Mouse (Mus musculus): ENCODE results near the gene Tmem8b. TPM values are rescaled to one million over a fixed set of nuclear protein-coding genes. Genes with fewer than 3 reads are reported as not detected.

Tmem8b gene
- polyA plus RNA-seq, 1 experiment from 2014 or later, result 5.2 TPM

DNA sequence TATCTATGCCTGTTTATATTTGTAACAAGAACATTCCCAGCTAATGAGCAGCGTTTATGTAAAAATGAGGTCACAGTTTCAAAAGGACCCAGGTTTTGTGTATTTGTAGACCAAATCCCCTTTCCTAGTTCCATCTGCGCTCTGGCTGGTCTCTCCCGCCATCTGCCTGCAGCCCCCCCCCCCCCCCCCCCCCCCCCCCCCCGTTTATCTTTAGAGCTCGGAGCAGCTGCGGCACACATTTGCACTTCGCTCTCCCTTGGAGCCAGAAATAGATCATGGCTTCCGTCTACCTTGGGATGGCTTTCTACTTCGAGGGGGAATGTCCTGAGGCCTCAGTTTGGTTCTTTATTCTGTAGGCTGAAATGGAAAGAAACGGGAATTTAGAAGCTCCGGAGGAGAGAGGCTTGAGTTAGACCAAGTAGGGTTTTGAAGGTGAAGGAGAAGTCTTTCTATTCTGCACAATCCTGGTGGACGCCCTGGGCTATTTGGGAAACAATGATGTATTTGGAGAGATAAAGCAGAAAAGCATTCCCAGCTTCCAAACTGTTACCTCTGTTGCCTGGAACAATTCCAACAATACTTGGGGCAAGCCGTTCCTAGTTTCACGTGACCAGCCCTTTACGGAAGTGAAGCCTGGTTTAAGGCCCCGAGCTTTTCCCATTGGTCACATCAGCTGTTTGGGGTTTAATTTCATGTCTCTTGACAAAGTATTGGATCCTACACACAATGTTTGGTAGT is 51.9 kb downstream of the Tmem8b start:
- H3K9me3 ChIP-seq (ENCODE audit: control insufficient read depth, low read length), result no peaks in the 10 kb centered on the region
- H3K4me1 ChIP-seq (replicated peaks; ENCODE audit: control insufficient read depth, insufficient read depth, low read length), result no peaks in the 10 kb centered on the region
- ATAC-seq (replicated peaks; ENCODE audit: low FRiP score), result no peak
- H3K27ac ChIP-seq (ENCODE audit: low read depth, low read length), result no peak overlapping the region
- H3K27me3 ChIP-seq (ENCODE audit: control insufficient read depth, insufficient read depth, low read length), result no peaks in the 10 kb centered on the region
- H3K36me3 ChIP-seq (ENCODE audit: control insufficient read depth, insufficient read depth, low read length), result no peaks in the 10 kb centered on the region
- no peak overlapping the region for H3K4me3 ChIP-seq (ENCODE audit: low read depth, low read length)
- no peak overlapping the region for H3K9ac ChIP-seq (ENCODE audit: low read length)
- 69% methylated on average over 12 of the region's 16 CpGs for WGBS
- no peak for DNase-seq (ENCODE audit: low spot score)
- H3K4me2 ChIP-seq (ENCODE audit: low read depth, low read length, severe bottlenecking), result no peak overlapping the region

DNA sequence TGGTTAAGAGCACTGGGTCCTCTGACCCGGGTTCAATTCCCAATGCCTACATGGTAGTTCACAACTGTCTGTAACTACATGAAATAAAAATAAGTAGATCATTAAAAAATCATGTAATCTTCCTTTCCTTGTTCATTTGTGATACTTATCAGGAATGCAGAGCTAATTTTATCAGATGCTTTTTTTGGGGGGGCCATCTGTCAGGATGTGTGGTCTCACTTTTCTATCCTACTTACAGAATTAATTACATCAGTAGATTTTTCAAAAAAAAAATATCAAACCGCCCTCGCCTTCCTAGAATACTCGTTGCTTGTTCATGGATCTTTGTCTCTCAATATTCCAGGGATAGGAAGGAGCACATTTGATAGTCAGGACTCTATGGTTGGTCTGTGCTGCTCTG is 53.4 kb downstream of the Tmem8b start:
- Histone ChIP-seq H3K9me3 (ENCODE audit: control insufficient read depth, low read length) (no peaks in the 10 kb centered on the region), H3K27ac (ENCODE audit: low read depth, low read length) (no peak overlapping the region), H3K27me3 (ENCODE audit: control insufficient read depth, insufficient read depth, low read length) (no peaks in the 10 kb centered on the region), H3K36me3 (ENCODE audit: control insufficient read depth, insufficient read depth, low read length) (no peaks in the 10 kb centered on the region), H3K4me1 (replicated peaks; ENCODE audit: control insufficient read depth, insufficient read depth, low read length) (no peaks in the 10 kb centered on the region), H3K4me2 (ENCODE audit: low read depth, low read length, severe bottlenecking) (no peak overlapping the region), H3K9ac (ENCODE audit: low read length) (no peak overlapping the region), H3K4me3 (ENCODE audit: low read depth, low read length) (no peak overlapping the region)
- DNase-seq (ENCODE audit: low spot score) (no peak), ATAC-seq (replicated peaks; ENCODE audit: low FRiP score) (no peak)
- 88% methylated on average over 4 of the region's 4 CpGs for WGBS

DNA sequence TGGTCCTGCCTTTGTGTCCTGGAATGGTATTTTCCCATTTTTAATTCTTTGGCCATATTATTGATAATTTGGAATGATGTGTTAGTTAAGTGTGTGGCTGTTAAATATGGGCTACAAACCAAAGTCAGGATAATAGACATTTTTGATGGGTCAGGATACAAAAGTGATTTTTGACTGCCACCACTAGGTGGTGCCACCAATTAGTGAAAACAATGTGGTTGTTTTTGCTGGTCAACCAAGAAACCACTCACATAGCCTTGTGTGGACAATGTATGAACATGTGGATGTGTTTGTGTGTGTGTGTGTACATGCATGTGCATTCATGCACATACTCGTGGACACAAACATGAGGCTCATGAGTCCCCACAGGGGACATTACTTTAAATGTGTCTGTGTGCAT is 56.0 kb downstream of the Tmem8b start:
- no peak overlapping the region for H3K4me2 ChIP-seq (ENCODE audit: low read depth, low read length, severe bottlenecking)
- H3K36me3 ChIP-seq (ENCODE audit: control insufficient read depth, insufficient read depth, low read length), result no peaks in the 10 kb centered on the region
- H3K27me3 ChIP-seq (ENCODE audit: control insufficient read depth, insufficient read depth, low read length), result no peaks in the 10 kb centered on the region
- H3K4me3 ChIP-seq (ENCODE audit: low read depth, low read length), result no peak overlapping the region
- DNase-seq (ENCODE audit: low spot score) (no peak), ATAC-seq (replicated peaks; ENCODE audit: low FRiP score) (no peak)
- no peaks in the 10 kb centered on the region for H3K4me1 ChIP-seq (replicated peaks; ENCODE audit: control insufficient read depth, insufficient read depth, low read length)
- no peak overlapping the region for H3K27ac ChIP-seq (ENCODE audit: low read depth, low read length)
- 25% methylated on average over 1 of the region's 1 CpGs for WGBS
- no peaks in the 10 kb centered on the region for H3K9me3 ChIP-seq (ENCODE audit: control insufficient read depth, low read length)
- no peak overlapping the region for H3K9ac ChIP-seq (ENCODE audit: low read length)

DNA sequence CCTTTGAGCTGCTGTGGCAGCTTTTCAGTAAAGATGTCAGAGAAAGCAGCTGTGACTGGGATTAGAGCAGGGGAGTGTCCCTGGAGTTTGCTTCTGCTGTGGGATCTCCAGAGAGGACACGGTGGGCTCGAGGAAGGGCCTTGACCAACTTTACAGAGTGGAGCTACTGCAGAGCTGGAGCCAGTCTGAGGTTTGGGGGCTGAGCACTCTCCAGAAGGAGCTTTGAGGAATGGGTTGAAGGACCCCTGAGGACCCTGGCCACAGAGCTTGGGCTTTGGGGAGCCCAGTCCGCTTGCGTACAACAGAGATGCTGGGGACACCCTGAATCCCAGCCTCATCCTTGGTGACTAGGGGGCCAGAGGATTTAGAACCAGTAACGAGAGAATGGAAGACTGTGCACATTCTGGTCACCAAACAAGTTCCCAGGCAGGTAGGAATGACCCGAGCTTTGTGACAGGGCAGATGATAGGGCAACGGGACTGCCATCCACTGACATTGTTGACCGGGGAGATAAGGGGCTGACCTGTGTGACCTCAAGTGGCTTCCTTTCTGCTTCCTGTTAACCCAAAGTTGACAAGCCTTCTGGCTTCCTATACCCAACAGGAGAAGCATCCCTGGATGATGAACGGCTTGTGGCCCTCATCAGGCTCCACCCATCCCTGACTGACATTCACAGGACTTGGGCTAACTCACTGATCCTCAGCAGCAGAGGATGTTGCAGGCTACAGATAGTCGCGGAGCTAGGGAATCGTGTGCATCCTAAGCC is 57.6 kb downstream of the Tmem8b start:
- 79% methylated on average over 12 of the region's 12 CpGs for WGBS

DNA sequence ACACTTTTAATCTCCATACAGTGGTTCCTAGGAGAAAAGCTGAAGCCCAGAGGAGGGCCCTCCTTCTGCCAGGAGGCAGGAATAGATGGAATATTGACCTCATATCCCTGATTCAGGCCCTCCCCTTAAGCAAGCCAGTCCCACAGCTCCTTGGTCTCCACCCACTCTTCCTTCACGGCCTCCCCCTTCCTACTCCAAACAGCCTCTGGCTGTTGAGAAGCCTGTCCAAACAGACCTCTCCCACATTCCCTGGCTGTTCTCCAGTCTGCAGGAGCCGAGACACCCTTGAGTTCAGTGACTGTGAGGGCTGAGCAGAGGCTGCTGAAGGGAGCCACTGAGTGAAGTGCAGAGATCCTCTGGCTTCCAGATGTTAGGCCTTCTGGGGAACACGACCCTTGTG is 58.2 kb downstream of the Tmem8b start, which contains the start of gene Hrct1:
Gene Hrct1, plus strand, starts transcription at position 194 of the 400 bp plus-strand sequence.
- Histone ChIP-seq H3K27ac (ENCODE audit: low read depth, low read length) (no peak within 1 kb of the TSS), H3K9me3 (ENCODE audit: control insufficient read depth, low read length) (no peaks in the 10 kb centered on the region), H3K4me3 (ENCODE audit: low read depth, low read length) (no peak within 1 kb of the TSS), H3K4me1 (replicated peaks; ENCODE audit: control insufficient read depth, insufficient read depth, low read length) (no peaks in the 10 kb centered on the region), H3K9ac (ENCODE audit: low read length) (no peak within 1 kb of the TSS), H3K36me3 (ENCODE audit: control insufficient read depth, insufficient read depth, low read length) (no peaks in the 10 kb centered on the region), H3K27me3 (ENCODE audit: control insufficient read depth, insufficient read depth, low read length) (no peaks in the 10 kb centered on the region), H3K4me2 (ENCODE audit: low read depth, low read length, severe bottlenecking) (no peak within 1 kb of the TSS)
- ATAC-seq (replicated peaks; ENCODE audit: low FRiP score) (no peak), DNase-seq (ENCODE audit: low spot score) (no peak)
- 76% methylated on average over 3 of the region's 3 CpGs for WGBS

More for the DNA sequence above, 57.6 kb downstream of the Tmem8b start:
- H3K4me3 ChIP-seq (ENCODE audit: low read depth, low read length), result no peak overlapping the region
- no peak overlapping the region for H3K27ac ChIP-seq (ENCODE audit: low read depth, low read length)
- no peaks in the 10 kb centered on the region for H3K27me3 ChIP-seq (ENCODE audit: control insufficient read depth, insufficient read depth, low read length)
- H3K9me3 ChIP-seq (ENCODE audit: control insufficient read depth, low read length), result no peaks in the 10 kb centered on the region
- no peak overlapping the region for H3K4me2 ChIP-seq (ENCODE audit: low read depth, low read length, severe bottlenecking)
- no peak overlapping the region for H3K9ac ChIP-seq (ENCODE audit: low read length)
- H3K4me1 ChIP-seq (replicated peaks; ENCODE audit: control insufficient read depth, insufficient read depth, low read length), result no peaks in the 10 kb centered on the region
- H3K36me3 ChIP-seq (ENCODE audit: control insufficient read depth, insufficient read depth, low read length), result no peaks in the 10 kb centered on the region
- DNase-seq (ENCODE audit: low spot score) (no peak), ATAC-seq (replicated peaks; ENCODE audit: low FRiP score) (no peak)

DNA sequence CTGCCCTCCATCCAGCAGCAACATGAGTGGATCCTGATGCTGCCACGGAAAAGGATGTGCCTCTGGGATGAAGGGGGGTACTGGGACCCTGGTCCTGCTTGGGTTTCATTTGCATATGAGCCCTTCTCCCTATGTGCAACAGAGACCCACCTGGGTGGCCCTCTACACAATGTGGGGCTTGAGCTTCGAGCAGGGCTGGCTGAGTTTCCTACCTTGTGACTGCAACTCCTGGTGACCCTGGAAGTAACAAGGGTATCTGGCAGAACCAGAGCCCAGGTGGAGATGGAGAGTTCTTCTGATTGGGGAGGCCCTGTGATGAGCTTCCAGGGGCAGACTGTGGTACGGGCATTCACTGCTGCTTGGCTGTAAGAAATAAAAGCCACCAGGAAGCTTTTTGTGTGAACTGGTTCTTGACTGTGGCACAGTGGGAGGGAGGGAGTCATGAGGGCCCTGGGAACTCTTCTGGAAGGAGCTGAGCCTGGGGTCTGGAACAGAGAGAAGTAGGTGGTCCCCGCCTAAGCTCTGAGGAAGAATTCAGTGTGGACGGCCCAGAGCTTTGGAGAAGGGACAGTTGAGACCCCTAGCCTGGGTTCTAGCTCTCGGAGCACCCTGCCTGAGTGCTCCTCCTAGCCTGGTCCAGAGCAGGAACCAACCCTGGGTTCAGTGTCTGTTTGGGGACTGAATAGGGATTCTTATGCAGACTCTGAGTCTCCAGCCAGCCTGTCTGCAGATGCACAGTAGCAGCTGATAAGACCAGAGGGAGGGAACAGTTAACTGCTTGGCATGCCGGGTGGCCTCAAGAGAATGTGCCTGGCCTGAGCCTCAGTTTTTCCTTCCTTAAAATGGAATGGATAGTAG is 59.2 kb downstream of the Tmem8b start:
- Histone ChIP-seq H3K36me3 (ENCODE audit: control insufficient read depth, insufficient read depth, low read length) (no peaks in the 10 kb centered on the region), H3K27me3 (ENCODE audit: control insufficient read depth, insufficient read depth, low read length) (no peaks in the 10 kb centered on the region), H3K9me3 (ENCODE audit: control insufficient read depth, low read length) (no peaks in the 10 kb centered on the region), H3K4me3 (ENCODE audit: low read depth, low read length) (no peak overlapping the region), H3K4me1 (replicated peaks; ENCODE audit: control insufficient read depth, insufficient read depth, low read length) (no peaks in the 10 kb centered on the region), H3K4me2 (ENCODE audit: low read depth, low read length, severe bottlenecking) (no peak overlapping the region), H3K27ac (ENCODE audit: low read depth, low read length) (no peak overlapping the region), H3K9ac (ENCODE audit: low read length) (no peak overlapping the region)
- no peak for DNase-seq (ENCODE audit: low spot score)
- WGBS, result 81% methylated on average over 7 of the region's 7 CpGs
- no peak for ATAC-seq (replicated peaks; ENCODE audit: low FRiP score)

DNA sequence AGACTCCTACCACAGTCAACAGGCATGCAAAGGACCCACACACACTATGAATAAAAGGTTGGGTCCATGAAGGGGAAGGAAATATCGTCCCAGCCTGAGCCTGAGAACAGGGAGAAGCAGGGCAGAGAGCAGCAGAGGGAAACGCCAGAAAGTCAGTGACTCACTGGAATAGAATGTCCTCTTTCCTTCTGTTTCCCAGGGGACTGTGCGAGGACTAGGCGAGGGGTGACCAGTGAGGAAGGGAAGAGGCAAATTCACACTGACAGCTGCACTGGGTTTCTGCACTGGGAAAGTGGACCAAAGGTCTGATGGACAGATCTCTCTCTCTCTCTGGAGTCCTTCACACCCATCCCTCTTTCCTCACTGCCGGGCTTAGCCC is 59.8 kb downstream of the Tmem8b start:
- Histone ChIP-seq H3K4me2 (ENCODE audit: low read depth, low read length, severe bottlenecking) (no peak overlapping the region), H3K4me1 (replicated peaks; ENCODE audit: control insufficient read depth, insufficient read depth, low read length) (no peaks in the 10 kb centered on the region), H3K9me3 (ENCODE audit: control insufficient read depth, low read length) (no peaks in the 10 kb centered on the region), H3K27me3 (ENCODE audit: control insufficient read depth, insufficient read depth, low read length) (no peaks in the 10 kb centered on the region), H3K27ac (ENCODE audit: low read depth, low read length) (no peak overlapping the region), H3K9ac (ENCODE audit: low read length) (no peak overlapping the region), H3K4me3 (ENCODE audit: low read depth, low read length) (no peak overlapping the region), H3K36me3 (ENCODE audit: control insufficient read depth, insufficient read depth, low read length) (no peaks in the 10 kb centered on the region)
- DNase-seq (ENCODE audit: low spot score) (no peak), ATAC-seq (replicated peaks; ENCODE audit: low FRiP score) (no peak)
- 79% methylated on average over 5 of the region's 5 CpGs for WGBS

DNA sequence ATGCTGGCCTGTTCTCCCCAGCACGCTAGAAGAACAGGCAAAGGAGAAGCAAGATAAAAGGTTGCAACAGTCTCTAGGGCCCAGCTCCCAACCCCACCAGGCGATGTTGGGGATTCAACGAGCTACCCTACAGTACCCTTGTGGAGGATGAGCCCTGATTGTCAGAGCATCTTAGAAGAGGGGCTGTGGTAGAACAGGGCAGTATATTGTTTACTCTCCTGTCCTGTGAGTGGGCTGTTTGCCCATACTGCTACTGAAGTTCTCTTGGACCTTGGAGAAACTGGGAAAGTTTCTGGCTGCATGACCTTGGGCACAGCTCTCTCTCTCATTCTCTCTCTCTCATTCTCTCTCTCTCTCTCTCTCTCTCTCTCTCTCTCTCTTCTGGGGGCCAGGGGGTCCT is 60.4 kb downstream of the Tmem8b start:
- no peak overlapping the region for H3K27ac ChIP-seq (ENCODE audit: low read depth, low read length)
- no peak overlapping the region for H3K4me2 ChIP-seq (ENCODE audit: low read depth, low read length, severe bottlenecking)
- WGBS, result 82% methylated on average over 3 of the region's 3 CpGs
- H3K9ac ChIP-seq (ENCODE audit: low read length), result no peak overlapping the region
- no peaks in the 10 kb centered on the region for H3K36me3 ChIP-seq (ENCODE audit: control insufficient read depth, insufficient read depth, low read length)
- DNase-seq (ENCODE audit: low spot score), result no peak
- H3K9me3 ChIP-seq (ENCODE audit: control insufficient read depth, low read length), result no peaks in the 10 kb centered on the region
- H3K27me3 ChIP-seq (ENCODE audit: control insufficient read depth, insufficient read depth, low read length), result no peaks in the 10 kb centered on the region
- no peaks in the 10 kb centered on the region for H3K4me1 ChIP-seq (replicated peaks; ENCODE audit: control insufficient read depth, insufficient read depth, low read length)
- H3K4me3 ChIP-seq (ENCODE audit: low read depth, low read length), result no peak overlapping the region
- no peak for ATAC-seq (replicated peaks; ENCODE audit: low FRiP score)
